Mouse (Mus musculus): Measurements from ENCODE around the gene Ror1.

- TF ChIP-seq CTCF (IDR thresholded peaks at IDR 0.05; ENCODE audit: low read depth) (no peak), EP300 (IDR thresholded peaks at IDR 0.05; ENCODE audit: low read depth) (no peak)
Observed at GRCm38 (mm10) chr4:100347791-100348190, 252.2 kb downstream of the Ror1 start.
